Mouse (Mus musculus): Measurements from ENCODE around the gene Zmynd8. TPM values are rescaled to one million over a fixed set of nuclear protein-coding genes. Genes with fewer than 3 reads are reported as not detected.
"Not testable (repeated sequence)": the region's sequence is repeated elsewhere in the genome, so short reads cannot be mapped to it uniquely, and the experiment has no call there.

The Zmynd8 gene
- polyA plus RNA-seq, 1 experiment from 2014 or later = 53.6 TPM

DNA sequence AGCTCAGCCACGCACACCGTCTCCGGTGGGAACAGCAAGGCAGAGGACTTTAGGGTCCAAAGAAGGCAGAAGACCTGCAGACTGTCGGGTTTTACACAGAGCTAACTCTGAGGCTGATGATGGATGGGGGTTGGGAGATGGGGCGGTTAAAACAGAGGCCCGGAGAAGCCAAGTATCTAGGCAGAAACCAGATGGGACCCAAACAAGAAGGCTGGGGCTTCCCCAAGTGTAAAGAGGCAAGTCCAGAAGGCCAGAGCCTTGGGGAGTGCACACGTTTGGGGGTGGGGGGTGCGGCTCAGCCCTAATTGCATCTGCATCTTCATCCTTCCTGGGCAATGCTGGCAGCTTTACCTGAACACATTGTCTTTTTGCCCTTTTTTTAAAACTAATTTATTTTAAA, 85.9 kb downstream of the Zmynd8 start:
- Histone ChIP-seq H3K4me2 (ENCODE audit: low read length) (no peak overlapping the region), H3K36me3 (ENCODE audit: control insufficient read depth, insufficient read depth, low read length) (peaks cover 94% of the 10 kb centered on the region), H3K27me3 (replicated peaks; ENCODE audit: control insufficient read depth, insufficient read depth, low read length) (no peaks in the 10 kb centered on the region), H3K27ac (ENCODE audit: low read depth) (no peak overlapping the region), H3K4me1 (replicated peaks; ENCODE audit: control insufficient read depth, insufficient read depth, low read length) (no peaks in the 10 kb centered on the region), H3K9me3 (ENCODE audit: control insufficient read depth, low read length) (no peaks in the 10 kb centered on the region), H3K9ac (ENCODE audit: low read length) (no peak overlapping the region), H3K4me3 (ENCODE audit: low read depth, low read length) (no peak overlapping the region)
- no peak for ATAC-seq (replicated peaks; ENCODE audit: low FRiP score, low TSS enrichment, low read depth)
- WGBS = 55% methylated on average over 8 of the region's 8 CpGs
- no peak for DNase-seq (ENCODE audit: low spot score)

DNA sequence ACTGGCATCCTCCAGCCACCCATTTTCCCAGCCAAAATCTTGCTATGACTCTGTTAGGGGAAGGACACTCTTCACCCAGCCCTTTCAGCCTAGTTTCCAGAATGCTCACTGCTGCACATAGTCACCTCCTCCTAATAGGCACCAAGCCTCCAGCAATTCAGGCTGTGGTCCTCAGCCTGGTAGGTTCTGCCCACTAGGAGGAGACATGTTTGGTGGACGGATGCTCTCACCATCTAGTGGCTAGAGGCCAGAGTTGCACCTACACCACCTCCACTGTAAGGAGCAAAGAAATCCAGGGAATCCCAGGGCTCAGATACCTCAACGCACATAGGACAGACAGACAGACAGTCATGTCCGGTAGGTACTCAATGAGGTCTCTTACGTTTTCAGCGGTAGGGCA, 87.3 kb downstream of the Zmynd8 start:
- H3K27ac ChIP-seq (ENCODE audit: low read depth) = no peak overlapping the region
- no peaks in the 10 kb centered on the region for H3K27me3 ChIP-seq (replicated peaks; ENCODE audit: control insufficient read depth, insufficient read depth, low read length)
- DNase-seq (ENCODE audit: low spot score) (no peak), ATAC-seq (replicated peaks; ENCODE audit: low FRiP score, low TSS enrichment, low read depth) (peak; percentile 23; the same call in 1 of the 2 replicates)
- no peak overlapping the region for H3K4me3 ChIP-seq (ENCODE audit: low read depth, low read length)
- no peaks in the 10 kb centered on the region for H3K9me3 ChIP-seq (ENCODE audit: control insufficient read depth, low read length)
- no peak overlapping the region for H3K9ac ChIP-seq (ENCODE audit: low read length)
- WGBS = 64% methylated on average over 5 of the region's 5 CpGs
- H3K4me1 ChIP-seq (replicated peaks; ENCODE audit: control insufficient read depth, insufficient read depth, low read length) = no peaks in the 10 kb centered on the region
- peaks cover 94% of the 10 kb centered on the region for H3K36me3 ChIP-seq (ENCODE audit: control insufficient read depth, insufficient read depth, low read length)
- H3K4me2 ChIP-seq (ENCODE audit: low read length) = no peak overlapping the region

DNA sequence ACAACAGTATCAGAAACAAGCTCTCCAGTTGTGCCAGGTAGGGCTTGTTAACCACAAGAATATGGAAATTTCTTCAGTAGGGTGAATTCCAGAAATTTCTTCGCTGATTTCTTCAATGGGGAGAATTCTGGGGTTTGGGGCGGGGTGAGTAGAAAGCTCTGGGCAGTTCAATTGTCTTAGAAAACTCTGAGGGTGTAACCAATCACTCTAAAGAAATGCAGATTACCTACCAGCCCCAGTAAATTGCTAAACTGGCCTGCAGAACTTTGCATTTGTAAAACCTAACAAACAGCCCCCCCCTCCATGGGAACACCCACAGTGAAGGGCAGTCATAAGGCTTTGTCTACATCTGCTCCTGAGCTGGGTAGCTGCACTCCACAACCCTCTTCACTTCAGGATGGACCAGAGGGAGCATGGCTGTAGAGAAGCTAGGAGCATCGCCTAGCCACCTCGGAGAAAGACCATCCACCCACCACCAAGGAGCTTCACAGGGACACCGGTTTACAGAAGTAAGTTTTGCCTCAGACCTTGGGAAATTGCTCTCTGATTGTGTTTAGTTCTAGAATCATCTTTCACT, 88.8 kb downstream of the Zmynd8 start:
- WGBS = 93% methylated on average over 5 of the region's 5 CpGs
- no peak for DNase-seq (ENCODE audit: low spot score)
- peaks cover 95% of the 10 kb centered on the region for H3K36me3 ChIP-seq (ENCODE audit: control insufficient read depth, insufficient read depth, low read length)
- no peak overlapping the region for H3K4me2 ChIP-seq (ENCODE audit: low read length)
- no peaks in the 10 kb centered on the region for H3K27me3 ChIP-seq (replicated peaks; ENCODE audit: control insufficient read depth, insufficient read depth, low read length)
- no peak for ATAC-seq (replicated peaks; ENCODE audit: low FRiP score, low TSS enrichment, low read depth)
- no peaks in the 10 kb centered on the region for H3K9me3 ChIP-seq (ENCODE audit: control insufficient read depth, low read length)
- H3K9ac ChIP-seq (ENCODE audit: low read length) = no peak overlapping the region
- H3K4me3 ChIP-seq (ENCODE audit: low read depth, low read length) = no peak overlapping the region
- H3K27ac ChIP-seq (ENCODE audit: low read depth) = no peak overlapping the region
- no peaks in the 10 kb centered on the region for H3K4me1 ChIP-seq (replicated peaks; ENCODE audit: control insufficient read depth, insufficient read depth, low read length)

DNA sequence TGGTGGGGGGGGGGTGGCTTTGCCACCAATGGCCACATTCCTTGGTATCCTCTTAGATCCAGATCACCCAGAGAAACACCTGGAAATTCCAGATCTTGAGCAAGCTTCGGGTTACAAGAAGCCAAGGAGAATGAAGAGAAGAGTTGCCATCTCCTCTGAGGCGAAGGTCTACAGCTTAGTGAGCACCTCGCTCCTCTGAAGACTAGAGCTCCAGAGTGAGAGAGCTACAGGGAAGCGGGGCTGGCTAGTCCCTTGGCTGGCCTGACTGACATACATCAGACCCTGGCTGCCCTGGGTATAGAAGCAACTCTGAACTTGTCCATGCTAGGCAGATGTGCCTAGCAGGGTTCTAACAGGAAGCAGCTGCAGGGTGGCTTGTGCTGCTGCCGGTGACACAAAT, 89.7 kb downstream of the Zmynd8 start:
- DNase-seq (ENCODE audit: low spot score) = no peak
- Histone ChIP-seq H3K4me1 (replicated peaks; ENCODE audit: control insufficient read depth, insufficient read depth, low read length) (no peaks in the 10 kb centered on the region), H3K9ac (ENCODE audit: low read length) (no peak overlapping the region), H3K36me3 (ENCODE audit: control insufficient read depth, insufficient read depth, low read length) (peaks cover 95% of the 10 kb centered on the region), H3K9me3 (ENCODE audit: control insufficient read depth, low read length) (no peaks in the 10 kb centered on the region), H3K27ac (ENCODE audit: low read depth) (no peak overlapping the region), H3K27me3 (replicated peaks; ENCODE audit: control insufficient read depth, insufficient read depth, low read length) (no peaks in the 10 kb centered on the region), H3K4me2 (ENCODE audit: low read length) (no peak overlapping the region), H3K4me3 (ENCODE audit: low read depth, low read length) (no peak overlapping the region)
- 97% methylated on average over 5 of the region's 5 CpGs for WGBS
- ATAC-seq (replicated peaks; ENCODE audit: low FRiP score, low TSS enrichment, low read depth) = no peak

DNA sequence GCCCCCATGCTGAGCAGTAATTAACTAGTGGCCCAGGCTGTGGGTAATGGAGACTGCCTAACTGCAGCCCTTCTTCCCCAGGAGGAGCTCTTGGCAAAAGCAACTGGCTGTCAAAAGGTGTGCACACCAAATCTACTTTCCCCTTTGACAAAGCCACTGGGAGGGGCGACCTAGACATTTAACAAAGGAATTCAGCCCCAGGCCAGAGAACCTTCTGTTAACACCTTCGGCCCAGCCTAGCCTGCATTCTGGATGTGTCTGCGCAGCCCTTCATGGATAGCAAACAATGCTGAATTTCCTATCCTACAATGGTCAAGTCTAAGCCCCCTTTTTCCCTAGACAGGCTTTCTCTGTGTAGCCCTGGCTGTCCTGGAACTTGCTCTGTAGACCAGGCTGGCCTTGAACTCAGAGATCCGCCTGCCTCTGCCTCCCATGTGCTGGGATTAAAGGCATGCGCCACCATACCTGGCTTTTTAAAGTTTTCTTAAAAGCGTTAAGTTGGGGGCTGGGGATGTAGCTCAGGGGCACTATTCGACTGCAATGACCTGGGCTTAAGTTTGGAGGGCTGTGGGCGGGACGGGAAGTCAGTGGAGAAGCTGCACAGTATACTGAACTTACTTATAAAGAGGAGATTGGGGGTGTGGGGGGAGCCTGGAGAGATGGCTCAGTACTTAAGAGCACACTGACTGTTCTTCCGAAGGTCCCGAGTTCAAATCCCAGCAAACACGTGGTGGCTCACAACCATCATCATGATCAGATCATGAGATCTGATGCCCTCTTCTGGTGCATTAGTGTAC, 90.4 kb downstream of the Zmynd8 start:
- Histone ChIP-seq H3K9me3 (ENCODE audit: control insufficient read depth, low read length) (no peaks in the 10 kb centered on the region), H3K4me3 (ENCODE audit: low read depth, low read length) (no peak overlapping the region), H3K4me1 (replicated peaks; ENCODE audit: control insufficient read depth, insufficient read depth, low read length) (no peaks in the 10 kb centered on the region), H3K4me2 (ENCODE audit: low read length) (no peak overlapping the region), H3K27me3 (replicated peaks; ENCODE audit: control insufficient read depth, insufficient read depth, low read length) (no peaks in the 10 kb centered on the region), H3K36me3 (ENCODE audit: control insufficient read depth, insufficient read depth, low read length) (peaks cover 90% of the 10 kb centered on the region), H3K27ac (ENCODE audit: low read depth) (no peak overlapping the region), H3K9ac (ENCODE audit: low read length) (no peak overlapping the region)
- DNase-seq (ENCODE audit: low spot score) (no peak), ATAC-seq (replicated peaks; ENCODE audit: low FRiP score, low TSS enrichment, low read depth) (no peak)
- WGBS = 95% methylated on average over 12 of the region's 12 CpGs

DNA sequence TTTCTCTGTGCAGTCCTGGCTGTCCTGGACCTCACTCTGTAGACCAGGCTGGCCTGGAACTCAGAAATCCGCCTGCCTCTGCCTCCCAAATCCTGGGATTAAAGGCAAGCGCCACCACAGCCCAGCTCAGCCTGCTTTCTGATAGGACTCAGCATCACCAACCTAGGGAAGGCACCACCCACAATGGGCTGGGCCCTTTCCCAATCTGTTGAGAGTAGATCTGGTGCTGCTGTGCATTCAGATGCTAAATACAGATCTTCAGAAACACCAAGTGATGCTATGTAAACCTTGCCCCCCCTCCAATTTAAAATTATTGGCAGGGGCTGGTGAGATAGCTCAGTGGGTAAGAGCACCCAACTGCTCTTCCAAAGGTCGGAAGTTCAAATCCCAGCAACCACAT, 98.6 kb downstream of the Zmynd8 start:
- H3K27me3 ChIP-seq (replicated peaks; ENCODE audit: control insufficient read depth, insufficient read depth, low read length); H3K9ac ChIP-seq (ENCODE audit: low read length); H3K27ac ChIP-seq (ENCODE audit: low read depth); ATAC-seq (replicated peaks; ENCODE audit: low FRiP score, low TSS enrichment, low read depth); H3K9me3 ChIP-seq (ENCODE audit: control insufficient read depth, low read length); DNase-seq (ENCODE audit: low spot score); H3K4me1 ChIP-seq (replicated peaks; ENCODE audit: control insufficient read depth, insufficient read depth, low read length); H3K4me2 ChIP-seq (ENCODE audit: low read length); H3K4me3 ChIP-seq (ENCODE audit: low read depth, low read length): not testable (repeated sequence)
- H3K36me3 ChIP-seq (ENCODE audit: control insufficient read depth, insufficient read depth, low read length) = peaks cover 76% of the 10 kb centered on the region
- 85% methylated on average over 3 of the region's 3 CpGs for WGBS

DNA sequence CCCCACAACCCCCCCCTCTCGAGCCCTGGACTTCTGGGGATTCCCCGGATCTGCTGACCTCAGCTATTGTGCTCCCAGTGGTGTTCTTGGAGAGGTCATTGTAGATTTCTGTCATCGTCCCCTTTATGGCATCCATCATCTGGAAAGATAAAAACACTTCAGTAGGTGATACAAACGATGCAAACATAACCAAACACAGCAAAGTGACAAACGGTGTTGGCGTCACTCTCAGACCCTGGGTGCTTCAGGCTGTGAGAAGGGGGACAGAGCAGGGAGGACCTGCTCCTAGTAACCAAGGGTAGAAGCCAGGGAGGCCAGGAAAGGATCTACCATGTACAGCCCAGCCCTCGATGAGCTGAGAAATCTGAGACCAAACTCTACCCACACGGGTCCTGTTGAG, 100.9 kb downstream of the Zmynd8 start:
- 43% methylated on average over 8 of the region's 8 CpGs for WGBS
- Histone ChIP-seq H3K4me2 (ENCODE audit: low read length) (no peak overlapping the region), H3K4me3 (ENCODE audit: low read depth, low read length) (no peak overlapping the region), H3K9me3 (ENCODE audit: control insufficient read depth, low read length) (no peaks in the 10 kb centered on the region), H3K36me3 (ENCODE audit: control insufficient read depth, insufficient read depth, low read length) (peaks cover 77% of the 10 kb centered on the region), H3K4me1 (replicated peaks; ENCODE audit: control insufficient read depth, insufficient read depth, low read length) (no peaks in the 10 kb centered on the region), H3K27me3 (replicated peaks; ENCODE audit: control insufficient read depth, insufficient read depth, low read length) (no peaks in the 10 kb centered on the region), H3K27ac (ENCODE audit: low read depth) (no peak overlapping the region), H3K9ac (ENCODE audit: low read length) (no peak overlapping the region)
- no peak for DNase-seq (ENCODE audit: low spot score)
- ATAC-seq (replicated peaks; ENCODE audit: low FRiP score, low TSS enrichment, low read depth) = no peak

DNA sequence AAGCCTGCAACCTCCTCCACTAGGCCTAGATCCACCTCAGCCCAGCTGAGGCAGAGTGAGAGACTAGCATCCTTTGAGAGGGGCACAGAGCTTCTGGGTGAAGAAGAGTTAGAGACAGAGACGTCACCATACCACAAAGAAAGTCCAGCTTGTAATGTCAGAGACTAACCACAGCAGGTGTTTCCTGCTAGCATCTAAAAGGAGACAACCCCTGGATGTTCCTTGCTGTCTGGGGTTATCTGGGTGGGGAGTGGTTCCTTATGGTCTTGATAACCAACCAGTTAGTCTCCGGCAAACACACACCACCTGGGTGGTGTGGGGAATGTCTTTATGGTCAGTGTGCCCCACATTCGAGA, 105.6 kb downstream of the Zmynd8 start:
- Histone ChIP-seq H3K36me3 (ENCODE audit: control insufficient read depth, insufficient read depth, low read length) (peaks cover 88% of the 10 kb centered on the region), H3K27ac (ENCODE audit: low read depth) (no peak overlapping the region), H3K4me2 (ENCODE audit: low read length) (no peak overlapping the region), H3K9me3 (ENCODE audit: control insufficient read depth, low read length) (no peaks in the 10 kb centered on the region), H3K27me3 (replicated peaks; ENCODE audit: control insufficient read depth, insufficient read depth, low read length) (no peaks in the 10 kb centered on the region), H3K4me3 (ENCODE audit: low read depth, low read length) (no peak overlapping the region), H3K4me1 (replicated peaks; ENCODE audit: control insufficient read depth, insufficient read depth, low read length) (no peaks in the 10 kb centered on the region; the same call in 1 of the 2 replicates), H3K9ac (ENCODE audit: low read length) (no peak overlapping the region)
- WGBS = 72% methylated on average over 3 of the region's 3 CpGs
- ATAC-seq (replicated peaks; ENCODE audit: low FRiP score, low TSS enrichment, low read depth) = no peak
- DNase-seq (ENCODE audit: low spot score) = no peak

All from intestine, embryonic 14.5 days (tissue).